Mouse (Mus musculus): Measurements from ENCODE around the gene Slc25a25. TPM values are rescaled to one million over a fixed set of nuclear protein-coding genes. Genes with fewer than 3 reads are reported as not detected.
"Not testable (repeated sequence)": the region's sequence is repeated elsewhere in the genome, so short reads cannot be mapped to it uniquely, and the experiment has no call there.

Gene Slc25a25
- polyA plus RNA-seq (2016; fragmentation: Nextera tagmentation; extraction: Ambion mirVana), result 29.2 and 35.7 TPM in 2 replicates

DNA sequence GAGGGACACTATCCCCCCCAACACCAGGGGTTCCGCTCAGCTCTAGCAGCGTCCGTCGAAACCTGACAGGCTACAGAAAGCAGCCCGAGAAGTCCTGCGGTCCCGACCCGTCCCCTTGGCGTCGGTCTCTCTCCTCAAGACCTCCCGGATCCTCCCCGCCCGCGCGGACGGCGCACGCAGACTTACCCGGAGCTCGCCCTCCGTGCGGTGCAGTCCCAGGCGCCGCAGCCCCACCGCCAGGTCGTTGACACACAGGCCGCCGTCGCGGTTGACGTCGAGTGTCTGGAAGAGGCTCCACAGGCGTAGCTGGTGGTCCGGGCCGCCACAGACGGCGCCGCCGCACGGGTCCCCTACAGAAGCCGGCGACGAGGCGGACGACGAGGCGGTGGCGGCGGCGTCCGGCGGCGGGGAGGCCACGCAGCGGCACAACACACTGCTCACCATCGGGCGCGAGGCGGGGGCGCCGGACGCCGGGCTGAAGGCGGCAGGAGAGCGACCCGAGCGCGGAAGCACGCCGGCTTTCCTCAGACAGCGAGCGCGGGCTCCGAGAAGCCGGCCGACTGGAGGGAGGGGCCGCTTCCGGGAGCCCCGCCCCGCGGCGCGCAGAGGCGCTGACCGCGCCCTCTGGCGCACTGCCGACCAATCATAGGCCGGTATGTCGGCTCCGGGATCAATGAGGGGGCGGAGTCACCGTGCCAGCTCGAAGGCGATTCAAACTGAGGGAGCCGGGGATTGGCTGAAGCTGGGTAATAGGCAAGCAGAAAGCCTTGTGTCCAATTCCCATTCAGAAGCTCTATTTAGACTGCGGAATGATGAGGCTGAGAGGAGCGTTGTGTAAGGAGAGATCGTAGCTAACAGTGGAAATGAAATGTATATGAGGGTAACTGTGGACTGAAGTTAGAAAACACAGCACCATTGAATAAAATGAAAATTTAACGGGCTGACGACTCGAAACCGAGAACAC lies at the start of gene Slc25a25:
Gene Slc25a25, minus strand, starts transcription at position 565 of the 964 bp plus-strand sequence.
- under 1% methylated on average over 103 of the region's 103 CpGs for WGBS
- H3K9me3 ChIP-seq (replicated peaks), result no peaks in the 10 kb centered on the region

DNA sequence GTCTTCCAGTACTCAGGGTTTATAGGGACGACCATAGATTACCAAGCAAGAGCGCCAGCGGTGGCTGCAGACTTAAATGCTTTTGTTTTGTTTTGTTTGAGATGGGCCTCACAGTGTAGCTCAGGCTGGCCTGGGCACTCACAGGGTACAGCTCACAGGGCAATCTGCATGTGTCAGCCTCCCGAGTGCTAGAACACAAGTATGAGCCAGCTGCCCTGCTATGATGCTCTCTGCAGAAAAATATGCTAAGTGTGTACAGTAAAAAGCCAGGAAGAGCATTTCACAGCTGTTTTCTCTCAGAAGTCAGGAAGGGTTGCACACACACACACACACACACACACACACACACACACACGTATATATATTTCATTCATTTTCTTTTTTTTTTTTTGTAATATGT lies 49.2 kb upstream of the Slc25a25 start:
- peaks cover 5% of the 10 kb centered on the region; the same call in 1 of the 2 replicates for H3K4me1 ChIP-seq
- no peak overlapping the region for H3K4me3 ChIP-seq
- no peaks in the 10 kb centered on the region for H3K36me3 ChIP-seq
- H3K27me3 ChIP-seq (ENCODE audit: low read depth, poor library complexity, severe bottlenecking), result no peaks in the 10 kb centered on the region
- peaks cover 4% of the 10 kb centered on the region for H3K9me3 ChIP-seq (replicated peaks)
- 85% methylated on average over 5 of the region's 5 CpGs for WGBS
- no peak overlapping the region for H3K27ac ChIP-seq (replicated peaks)
- DNase-seq (ENCODE audit: low spot score), result no peak

More for the DNA sequence above, at the start of gene Slc25a25:
- peak within 1 kb of the TSS; percentile 86 for H3K4me3 ChIP-seq
- DNase-seq (ENCODE audit: low spot score), result peak; percentile 98
- peaks cover 13% of the 10 kb centered on the region for H3K36me3 ChIP-seq
- H3K27me3 ChIP-seq (ENCODE audit: low read depth, poor library complexity, severe bottlenecking), result no peaks in the 10 kb centered on the region
- H3K4me1 ChIP-seq, result peaks cover 40% of the 10 kb centered on the region
- peak within 1 kb of the TSS; percentile 90 for H3K27ac ChIP-seq (replicated peaks)

DNA sequence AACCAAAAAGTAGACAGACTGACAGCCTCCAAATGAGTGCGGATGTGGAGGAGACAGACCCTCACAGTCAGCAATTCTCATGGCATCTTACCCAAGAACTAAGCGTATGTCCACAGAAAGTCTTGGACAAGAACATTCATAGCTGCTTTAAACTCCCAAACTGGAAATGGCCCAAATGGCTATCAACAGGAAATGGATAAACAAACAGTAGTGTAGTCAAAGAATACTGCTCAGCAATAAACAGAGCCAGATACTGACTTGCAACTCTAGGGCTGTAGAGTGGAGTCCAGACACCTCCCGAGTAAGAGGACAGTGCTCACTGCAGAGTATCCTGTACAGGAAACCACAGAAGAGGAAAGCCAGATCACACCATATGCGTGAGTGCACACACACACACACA lies 48.1 kb upstream of the Slc25a25 start:
- WGBS, result 85% methylated on average over 4 of the region's 4 CpGs
- DNase-seq (ENCODE audit: low spot score), result no peak
- no peak overlapping the region for H3K4me3 ChIP-seq

DNA sequence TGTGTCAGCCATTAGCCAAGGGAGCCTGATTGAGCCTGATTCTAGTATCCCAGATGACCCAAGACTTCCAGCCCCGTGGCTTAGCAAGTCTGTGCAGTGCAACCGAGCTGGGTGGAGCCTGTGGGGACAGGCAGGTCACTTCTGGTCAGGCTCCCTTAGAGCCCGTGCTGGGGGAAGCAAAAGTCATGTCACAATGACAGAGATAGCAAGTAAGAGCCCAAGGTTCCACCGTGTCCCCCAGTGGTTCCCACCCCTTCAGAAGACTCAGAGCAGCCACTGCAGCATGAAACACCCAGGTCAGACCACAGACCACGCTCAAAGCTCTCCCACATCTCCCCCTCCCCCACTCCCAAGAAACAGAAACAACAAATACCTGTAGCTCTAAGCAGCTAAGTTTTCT lies 44.9 kb upstream of the Slc25a25 start:
- H3K4me3 ChIP-seq, result no peak overlapping the region
- H3K36me3 ChIP-seq, result no peaks in the 10 kb centered on the region
- H3K27me3 ChIP-seq (ENCODE audit: low read depth, poor library complexity, severe bottlenecking), result no peaks in the 10 kb centered on the region
- no peak overlapping the region for H3K27ac ChIP-seq (replicated peaks)
- H3K9me3 ChIP-seq (replicated peaks), result peaks cover 4% of the 10 kb centered on the region
- WGBS, result 72% methylated on average over 5 of the region's 5 CpGs
- peaks cover 7% of the 10 kb centered on the region; the same call in 1 of the 2 replicates for H3K4me1 ChIP-seq
- no peak for DNase-seq (ENCODE audit: low spot score)

More for the DNA sequence above, 48.1 kb upstream of the Slc25a25 start:
- H3K27me3 ChIP-seq (ENCODE audit: low read depth, poor library complexity, severe bottlenecking), result no peaks in the 10 kb centered on the region
- no peaks in the 10 kb centered on the region for H3K36me3 ChIP-seq
- no peak overlapping the region for H3K27ac ChIP-seq (replicated peaks)
- peaks cover 12% of the 10 kb centered on the region for H3K4me1 ChIP-seq
- H3K9me3 ChIP-seq (replicated peaks), result peaks cover 4% of the 10 kb centered on the region

DNA sequence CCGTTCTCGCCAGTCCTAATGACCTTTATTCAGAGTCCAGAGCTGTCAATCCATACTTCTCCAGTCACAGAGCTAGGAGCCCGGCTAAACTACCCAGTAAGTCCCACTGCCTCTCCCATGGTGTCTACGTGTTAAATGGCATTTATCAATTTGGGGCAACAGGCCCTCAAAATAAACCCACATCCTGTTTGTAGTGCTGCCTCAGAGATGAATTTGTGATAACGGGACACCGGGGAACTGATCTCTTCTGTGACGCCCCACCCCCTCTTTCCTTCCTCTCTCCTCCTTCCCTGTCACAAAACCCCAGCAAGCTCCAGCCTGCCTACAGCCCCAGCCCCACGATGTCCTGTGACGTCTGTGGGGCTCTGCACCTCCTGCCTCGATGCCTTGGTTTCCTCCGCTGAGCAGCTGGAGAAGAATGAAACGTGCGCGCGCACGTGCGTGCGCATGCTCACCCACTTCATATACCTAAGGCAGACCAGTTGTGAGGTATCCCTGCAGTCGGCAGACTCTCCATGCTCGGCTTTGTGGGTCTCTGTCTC lies 44.0 kb upstream of the Slc25a25 start:
- H3K27ac ChIP-seq (replicated peaks), result no peak overlapping the region
- WGBS, result 87% methylated on average over 20 of the region's 20 CpGs

DNA sequence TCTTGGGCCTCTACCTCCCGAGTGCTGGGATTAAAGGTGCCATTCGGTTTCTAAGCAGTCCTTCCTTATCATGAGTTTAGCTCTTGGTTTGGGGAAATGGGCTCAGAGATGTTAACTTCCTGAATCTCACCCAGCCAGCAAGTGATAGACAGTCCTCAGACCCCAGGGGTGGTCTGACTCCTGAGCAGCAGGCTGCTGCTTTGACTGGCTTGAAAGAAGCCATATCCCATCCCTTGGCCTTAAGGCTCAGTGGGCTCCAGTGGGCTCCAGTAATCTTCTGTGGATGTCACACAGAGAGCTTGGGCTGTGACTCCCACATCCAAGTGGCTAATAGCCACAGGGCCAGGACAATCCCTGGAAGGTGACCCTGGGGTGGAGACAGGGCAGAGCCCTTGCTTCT lies 43.3 kb upstream of the Slc25a25 start:
- Histone ChIP-seq H3K36me3 (no peaks in the 10 kb centered on the region), H3K9me3 (replicated peaks) (peaks cover 4% of the 10 kb centered on the region), H3K4me1 (peaks cover 7% of the 10 kb centered on the region; the same call in 1 of the 2 replicates), H3K27ac (replicated peaks) (peak overlapping the region; percentile 46; the same call in 1 of the 2 replicates), H3K27me3 (ENCODE audit: low read depth, poor library complexity, severe bottlenecking) (no peaks in the 10 kb centered on the region), H3K4me3 (no peak overlapping the region)
- 71% methylated on average over 2 of the region's 2 CpGs for WGBS
- no peak for DNase-seq (ENCODE audit: low spot score)

More for the DNA sequence above, 44.0 kb upstream of the Slc25a25 start:
- Histone ChIP-seq H3K4me3 (no peak overlapping the region), H3K27me3 (ENCODE audit: low read depth, poor library complexity, severe bottlenecking) (no peaks in the 10 kb centered on the region), H3K36me3 (no peaks in the 10 kb centered on the region), H3K9me3 (replicated peaks) (peaks cover 4% of the 10 kb centered on the region), H3K4me1 (peaks cover 7% of the 10 kb centered on the region; the same call in 1 of the 2 replicates)
- no peak for DNase-seq (ENCODE audit: low spot score)

DNA sequence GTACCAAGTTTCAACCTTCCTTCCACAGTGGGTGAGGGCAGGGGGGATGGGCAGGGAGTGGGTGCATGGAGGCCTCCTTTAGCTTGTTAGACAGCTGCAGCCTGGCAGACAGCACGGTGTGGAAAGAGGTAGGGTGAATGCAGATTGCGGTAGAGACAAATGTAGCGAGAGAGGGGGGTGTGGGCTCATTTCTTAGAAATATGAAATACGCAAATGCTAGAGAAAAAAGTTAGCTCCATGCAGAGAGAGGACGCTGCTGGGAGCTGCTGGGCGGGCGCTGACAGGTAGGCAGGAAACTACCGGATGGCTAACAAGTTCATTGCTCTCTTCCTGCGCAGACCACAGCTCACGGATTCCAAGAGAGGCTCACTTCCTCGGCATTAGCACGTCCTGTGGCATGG lies 42.1 kb upstream of the Slc25a25 start:
- 85% methylated on average over 12 of the region's 12 CpGs for WGBS
- Histone ChIP-seq H3K27ac (replicated peaks) (no peak overlapping the region), H3K9me3 (replicated peaks) (no peaks in the 10 kb centered on the region), H3K36me3 (no peaks in the 10 kb centered on the region), H3K4me1 (peaks cover 7% of the 10 kb centered on the region; the same call in 1 of the 2 replicates), H3K4me3 (no peak overlapping the region), H3K27me3 (ENCODE audit: low read depth, poor library complexity, severe bottlenecking) (no peaks in the 10 kb centered on the region)
- no peak for DNase-seq (ENCODE audit: low spot score)

DNA sequence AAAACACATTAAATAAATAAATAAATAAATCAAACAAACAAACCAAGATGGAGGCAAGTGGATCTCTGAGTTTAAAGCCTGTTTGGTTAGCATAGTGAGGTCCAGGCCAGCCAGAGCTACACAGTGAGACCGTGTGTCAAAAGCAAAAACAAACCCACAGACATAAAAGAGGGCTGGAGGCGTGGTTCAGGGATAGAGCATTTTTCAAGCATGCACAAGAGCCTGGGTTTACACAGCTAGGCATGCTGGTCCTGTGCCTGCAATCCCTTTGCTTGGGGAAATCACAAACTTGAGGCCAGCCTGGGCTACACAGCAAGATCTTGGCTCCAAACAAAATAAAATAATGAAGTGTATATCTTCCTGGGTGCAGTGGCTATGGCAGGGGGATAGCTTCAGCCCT lies 41.4 kb upstream of the Slc25a25 start:
- 73% methylated on average over 2 of the region's 2 CpGs for WGBS
- Histone ChIP-seq H3K27me3 (ENCODE audit: low read depth, poor library complexity, severe bottlenecking) (no peaks in the 10 kb centered on the region), H3K9me3 (replicated peaks) (no peaks in the 10 kb centered on the region), H3K4me3 (no peak overlapping the region), H3K27ac (replicated peaks) (no peak overlapping the region), H3K36me3 (no peaks in the 10 kb centered on the region), H3K4me1 (peaks cover 7% of the 10 kb centered on the region; the same call in 1 of the 2 replicates)
- no peak for DNase-seq (ENCODE audit: low spot score)

DNA sequence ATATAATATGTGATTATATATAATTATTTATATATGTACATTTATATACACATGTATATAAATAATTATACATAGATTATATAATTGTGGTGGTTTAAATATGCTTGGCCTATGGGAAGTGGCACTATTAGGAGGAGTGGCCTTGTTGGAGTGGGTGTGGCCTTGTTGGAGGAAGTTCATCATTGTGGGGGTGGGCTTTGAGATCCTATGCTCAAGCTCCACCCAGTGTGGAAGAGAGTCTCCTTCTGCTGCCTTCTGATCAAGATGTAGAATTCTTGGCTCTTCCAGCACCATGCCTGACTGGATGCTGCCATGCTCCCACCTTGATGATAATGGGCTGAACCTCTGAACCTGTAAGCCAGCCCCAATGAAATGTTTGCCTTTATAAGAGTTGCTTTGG lies 39.5 kb upstream of the Slc25a25 start:
- not testable (repeated sequence) for H3K9me3 ChIP-seq (replicated peaks); H3K27me3 ChIP-seq (ENCODE audit: low read depth, poor library complexity, severe bottlenecking); H3K36me3 ChIP-seq; H3K4me3 ChIP-seq; H3K27ac ChIP-seq (replicated peaks); H3K4me1 ChIP-seq; DNase-seq (ENCODE audit: low spot score)

DNA sequence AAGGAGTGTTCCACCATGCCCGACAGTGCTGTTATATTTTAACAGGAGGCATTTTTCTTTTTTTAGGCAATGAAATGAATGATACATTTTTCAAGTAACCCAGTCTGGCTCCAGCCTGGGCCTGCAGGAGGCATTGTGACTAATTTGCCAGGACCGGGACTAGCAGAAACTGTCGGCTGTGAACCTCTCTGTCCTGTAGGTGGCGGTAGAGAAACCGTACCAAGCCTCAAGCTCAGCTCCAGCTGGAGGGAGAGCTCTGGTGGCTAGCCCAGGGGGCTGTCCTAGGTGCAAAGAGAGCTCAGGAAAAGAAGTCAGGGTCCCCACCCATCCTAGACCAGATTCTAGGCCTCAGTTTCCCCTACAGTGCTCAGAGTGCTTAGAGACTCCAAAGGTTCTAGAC lies 37.4 kb upstream of the Slc25a25 start:
- 4% methylated on average over 5 of the region's 5 CpGs for WGBS
- no peak overlapping the region for H3K27ac ChIP-seq (replicated peaks)
- no peak overlapping the region for H3K4me3 ChIP-seq

DNA sequence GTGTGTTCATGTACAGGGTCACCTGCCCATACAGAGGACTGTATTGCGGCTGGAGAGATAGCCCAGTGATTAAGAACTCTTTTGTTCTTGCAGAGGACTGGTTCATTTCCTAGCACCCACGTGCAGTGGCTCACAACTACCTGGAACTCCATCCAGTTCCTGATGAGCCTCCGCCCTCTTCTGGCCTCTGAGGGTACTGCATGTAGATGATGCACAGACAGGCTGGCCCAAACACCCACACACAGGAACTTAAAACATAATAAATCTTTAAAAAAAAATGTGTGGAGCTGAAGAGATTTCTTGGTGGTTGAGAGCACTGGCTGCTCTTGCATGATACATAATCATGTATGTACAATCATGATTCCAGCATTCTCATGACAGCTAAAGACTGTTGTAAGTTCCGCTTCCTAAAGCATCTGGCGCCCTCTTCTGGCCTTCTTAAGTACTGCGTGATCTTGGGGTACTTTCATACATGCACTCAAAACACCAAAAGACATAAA lies 35.9 kb upstream of the Slc25a25 start:
- 11% methylated on average over 6 of the region's 6 CpGs for WGBS
- no peaks in the 10 kb centered on the region for H3K36me3 ChIP-seq
- no peaks in the 10 kb centered on the region for H3K27me3 ChIP-seq (ENCODE audit: low read depth, poor library complexity, severe bottlenecking)
- H3K4me3 ChIP-seq, result no peak overlapping the region
- H3K9me3 ChIP-seq (replicated peaks), result no peaks in the 10 kb centered on the region
- DNase-seq (ENCODE audit: low spot score), result peak; percentile 86
- H3K27ac ChIP-seq (replicated peaks), result 0 out of 2 replicates have a peak overlapping the region, but pooled peaks have one; percentile 19
- no peaks in the 10 kb centered on the region for H3K4me1 ChIP-seq

More for the DNA sequence above, 37.4 kb upstream of the Slc25a25 start:
- no peaks in the 10 kb centered on the region for H3K9me3 ChIP-seq (replicated peaks)
- H3K27me3 ChIP-seq (ENCODE audit: low read depth, poor library complexity, severe bottlenecking), result no peaks in the 10 kb centered on the region
- H3K36me3 ChIP-seq, result no peaks in the 10 kb centered on the region
- no peaks in the 10 kb centered on the region for H3K4me1 ChIP-seq
- peak; percentile 81 for DNase-seq (ENCODE audit: low spot score)

DNA sequence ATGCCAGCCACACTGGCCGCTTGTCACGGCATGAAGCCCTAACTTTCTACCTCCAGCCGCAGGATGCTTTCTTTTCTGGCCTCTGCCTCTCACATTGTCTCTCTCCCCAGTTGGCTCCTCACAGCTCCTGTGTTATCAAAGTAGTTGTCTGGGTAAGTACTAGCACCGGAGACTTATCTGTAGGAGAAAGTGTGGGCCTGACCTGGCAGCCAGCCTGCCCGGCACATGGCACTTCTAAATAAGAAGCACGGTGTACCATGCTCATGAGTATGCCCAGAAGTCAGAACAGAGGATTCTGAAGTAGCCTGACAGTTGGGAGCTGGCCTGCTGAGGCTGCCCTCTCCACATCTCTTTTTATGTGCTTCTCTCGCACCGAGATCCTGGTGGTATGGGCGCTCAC lies 34.9 kb upstream of the Slc25a25 start:
- no peaks in the 10 kb centered on the region for H3K27me3 ChIP-seq (ENCODE audit: low read depth, poor library complexity, severe bottlenecking)
- H3K4me1 ChIP-seq, result no peaks in the 10 kb centered on the region
- H3K9me3 ChIP-seq (replicated peaks), result no peaks in the 10 kb centered on the region
- 94% methylated on average over 9 of the region's 9 CpGs for WGBS
- no peak overlapping the region for H3K27ac ChIP-seq (replicated peaks)
- DNase-seq (ENCODE audit: low spot score), result no peak
- H3K36me3 ChIP-seq, result no peaks in the 10 kb centered on the region
- H3K4me3 ChIP-seq, result no peak overlapping the region

DNA sequence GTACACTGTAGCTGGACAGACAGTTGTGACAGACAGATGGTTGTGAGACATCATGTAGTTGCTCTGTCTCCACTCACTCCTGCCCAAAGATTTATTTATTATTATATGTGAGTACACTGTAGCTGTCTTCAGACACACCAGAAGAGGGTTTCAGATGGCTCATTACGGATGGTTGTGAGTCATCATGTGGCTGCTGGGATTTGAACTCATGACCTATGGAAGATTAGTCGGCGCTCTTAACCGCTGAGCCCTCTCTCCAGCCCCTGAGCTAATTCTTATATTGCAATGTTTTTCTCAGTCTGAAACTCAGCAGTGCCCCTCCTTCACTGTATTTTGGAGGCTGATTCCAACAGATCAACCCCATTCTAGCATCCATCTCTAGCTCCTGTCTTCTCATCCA lies 34.5 kb upstream of the Slc25a25 start:
- no peaks in the 10 kb centered on the region for H3K36me3 ChIP-seq
- H3K27ac ChIP-seq (replicated peaks), result no peak overlapping the region
- no peak for DNase-seq (ENCODE audit: low spot score)
- H3K27me3 ChIP-seq (ENCODE audit: low read depth, poor library complexity, severe bottlenecking), result no peaks in the 10 kb centered on the region
- H3K9me3 ChIP-seq (replicated peaks), result no peaks in the 10 kb centered on the region
- no peak overlapping the region for H3K4me3 ChIP-seq
- no peaks in the 10 kb centered on the region for H3K4me1 ChIP-seq
- WGBS, result 93% methylated on average over 4 of the region's 4 CpGs
